Mouse (Mus musculus) neural tube, embryonic 13.5 days (tissue): ENCODE measurements at regions not wholly inside any gene's neighbourhood (a gene's known extent, or its start where the extent isn't known, plus 50 kb on each side); places are given as distances from the start of the nearest gene placed in this dataset.

ENCODE experiments used
- ATAC-seq: fragments of 200-750 bp; cut with Nextera tagmentation; 2 replicates; pipeline ENCODE4 v1.8.0; 2017; ENCODE audit warnings: low read depth, mild to moderate bottlenecking, moderate TSS enrichment, moderate library complexity
- H3K27ac ChIP-seq: fragments of 300-500 bp; sonication (generic); replicated peaks from 2 replicates; pipeline ENCODE4 v1.5.1; 2015; ENCODE audit warnings: moderate library complexity, mild to moderate bottlenecking, inconsistent platforms
- H3K27me3 ChIP-seq: fragments of 300-500 bp; sonication (generic); 2 replicates; pipeline ENCODE4 v1.6.1; 2015; ENCODE audit warnings: mild to moderate bottlenecking, inconsistent platforms
- H3K36me3 ChIP-seq: fragments of 300-500 bp; sonication (generic); 2 replicates; pipeline ENCODE4 v1.6.1; 2015; ENCODE audit warnings: mild to moderate bottlenecking, inconsistent platforms
- H3K4me1 ChIP-seq: fragments of 300-500 bp; sonication (generic); replicated peaks from 2 replicates; pipeline ENCODE4 v1.6.1; 2015; ENCODE audit warnings: inconsistent platforms
- H3K4me2 ChIP-seq: fragments of 300-500 bp; sonication (generic); 2 replicates; pipeline ENCODE4 v1.6.1; 2015; ENCODE audit warnings: inconsistent platforms, mild to moderate bottlenecking, moderate library complexity
- H3K4me3 ChIP-seq: fragments of 300-500 bp; sonication (generic); 2 replicates; pipeline ENCODE4 v1.5.1; 2015; ENCODE audit warnings: mild to moderate bottlenecking, inconsistent platforms
- H3K9ac ChIP-seq: fragments of 300-500 bp; sonication (generic); 2 replicates; pipeline ENCODE4 v1.6.1; 2015; ENCODE audit warnings: moderate library complexity, mild to moderate bottlenecking, inconsistent platforms
- H3K9me3 ChIP-seq: fragments of 300-500 bp; sonication (generic); 2 replicates; pipeline ENCODE4 v1.6.1; 2016; ENCODE audit warnings: inconsistent platforms
- WGBS: fragments of 180-500 bp; shearing (Covaris S2); methylation state at CpG from one replicate; pipeline ENCODE4 v1.1.7; 2015; 5-methylcytosine and 5-hydroxymethylcytosine counted together

DNA sequence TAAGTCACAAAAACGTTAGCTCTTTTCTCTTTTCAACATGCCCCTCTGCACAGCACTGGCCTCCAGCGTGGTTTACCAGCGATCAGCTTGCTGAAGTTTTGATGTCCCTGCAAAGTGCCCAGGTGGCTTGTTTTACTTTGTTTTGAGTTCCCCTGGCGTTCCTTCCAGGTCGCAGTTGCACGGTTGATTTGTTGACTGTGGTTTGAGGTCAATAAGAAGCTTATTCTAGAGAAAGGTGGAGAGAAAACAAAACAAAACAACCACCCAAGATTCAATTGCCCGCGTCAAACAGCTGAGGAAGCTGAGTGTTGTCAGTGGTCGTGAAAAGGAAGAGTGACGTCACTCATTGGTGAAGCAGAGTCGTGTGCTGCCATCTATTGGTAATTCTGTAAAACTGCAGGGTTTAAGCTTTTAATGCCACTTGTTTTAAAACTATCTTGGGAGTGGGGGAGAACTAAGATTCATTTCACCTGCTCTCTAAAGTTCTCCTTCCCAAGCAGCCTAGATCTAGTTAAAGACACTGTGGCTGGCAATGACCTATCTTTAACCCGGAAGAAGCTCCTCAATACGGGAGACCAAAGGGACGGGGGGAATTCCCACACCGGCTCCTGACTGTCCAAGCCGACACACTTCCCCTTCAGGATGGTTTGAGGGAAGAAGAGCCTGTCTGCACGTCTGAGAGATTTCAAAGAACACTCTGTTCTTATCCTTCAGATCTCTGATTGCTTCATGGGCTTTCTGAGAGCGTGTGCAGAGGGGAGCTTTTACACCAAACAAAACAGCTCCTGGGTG, 170.3 kb upstream of the Olig3 start:
- 17% methylated on average over 18 of the region's 18 CpGs for WGBS
- Histone ChIP-seq H3K4me1 (no peaks in the 10 kb centered on the region; the same call in 1 of the 2 replicates), H3K27me3 (peaks cover 16% of the 10 kb centered on the region), H3K4me3 (peak overlapping the region; percentile 27), H3K36me3 (no peaks in the 10 kb centered on the region), H3K9me3 (no peaks in the 10 kb centered on the region), H3K4me2 (peak overlapping the region; percentile 60), H3K9ac (peak overlapping the region; percentile 57), H3K27ac (no peak overlapping the region)
- peak; percentile 72 for ATAC-seq

DNA sequence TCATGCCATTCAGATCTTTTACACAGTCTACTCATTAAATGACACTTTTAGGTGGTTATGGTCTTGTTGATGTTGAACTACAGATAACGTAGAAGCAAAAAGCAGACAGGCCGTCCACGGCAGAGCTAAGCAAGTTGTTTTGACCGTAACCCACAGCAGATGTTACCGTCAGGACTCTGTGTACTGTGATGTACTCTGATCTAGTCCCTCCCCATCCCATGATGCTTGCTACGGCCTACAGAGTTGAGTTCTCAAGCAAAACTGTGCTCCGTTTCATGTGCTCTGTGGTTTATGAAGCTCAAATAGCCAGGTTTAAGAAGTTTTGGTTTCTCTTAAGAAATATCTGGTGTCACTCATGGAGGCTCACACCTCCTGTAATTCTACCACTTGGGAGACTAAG, 169.4 kb upstream of the Tnfaip3 start:
- Histone ChIP-seq H3K4me2 (no peak overlapping the region), H3K4me3 (no peak overlapping the region), H3K9ac (no peak overlapping the region), H3K4me1 (no peaks in the 10 kb centered on the region; the same call in 1 of the 2 replicates), H3K27me3 (peaks cover 16% of the 10 kb centered on the region), H3K36me3 (no peaks in the 10 kb centered on the region), H3K9me3 (no peaks in the 10 kb centered on the region), H3K27ac (no peak overlapping the region)
- WGBS, result 93% methylated on average over 7 of the region's 7 CpGs
- no peak for ATAC-seq

- no peak for ATAC-seq
- Histone ChIP-seq H3K4me1 (no peaks in the 10 kb centered on the region), H3K36me3 (no peaks in the 10 kb centered on the region), H3K9ac (no peak overlapping the region), H3K27ac (no peak overlapping the region), H3K4me3 (no peak overlapping the region), H3K9me3 (no peaks in the 10 kb centered on the region), H3K4me2 (no peak overlapping the region), H3K27me3 (no peaks in the 10 kb centered on the region)
- 90% methylated on average over 5 of the region's 5 CpGs for whole genome bisulfite sequencing
Observed at GRCm38 (mm10) chr10:19177895-19178294, 162.4 kb upstream of the Tnfaip3 start.

GRCm38 (mm10) chr10:19177414-19177813, 162.0 kb upstream of the Tnfaip3 start:
- H3K4me3 ChIP-seq, result no peak overlapping the region
- no peaks in the 10 kb centered on the region for H3K27me3 ChIP-seq
- H3K9ac ChIP-seq, result no peak overlapping the region
- ATAC-seq, result no peak
- H3K9me3 ChIP-seq, result no peaks in the 10 kb centered on the region
- H3K4me1 ChIP-seq, result no peaks in the 10 kb centered on the region
- WGBS, result 92% methylated on average over 2 of the region's 2 CpGs
- H3K4me2 ChIP-seq, result no peak overlapping the region
- no peaks in the 10 kb centered on the region for H3K36me3 ChIP-seq
- H3K27ac ChIP-seq, result no peak overlapping the region

DNA sequence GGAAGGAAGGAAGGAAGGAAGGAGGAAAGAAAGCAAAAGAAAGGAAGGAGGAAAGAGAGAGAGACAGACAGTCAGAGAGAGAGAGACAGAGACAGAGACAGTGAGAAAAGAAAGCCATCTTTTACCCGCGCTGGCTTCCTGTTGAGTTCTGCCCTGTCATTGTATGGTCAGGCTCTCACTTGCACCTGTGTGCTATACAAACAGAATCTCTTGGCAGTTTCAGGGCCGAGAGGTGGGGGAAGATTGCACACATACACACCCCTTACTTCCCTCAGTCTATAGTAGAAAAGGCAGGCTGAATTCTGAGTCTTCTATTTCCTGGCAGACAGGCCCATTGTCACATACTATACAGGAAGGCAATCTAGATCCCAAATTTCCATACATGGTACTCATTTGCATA, 160.8 kb upstream of the Tnfaip3 start:
- WGBS, result 89% methylated on average over 3 of the region's 3 CpGs
- no peak overlapping the region for H3K9ac ChIP-seq
- no peak overlapping the region for H3K4me2 ChIP-seq
- H3K4me1 ChIP-seq, result no peaks in the 10 kb centered on the region
- ATAC-seq, result no peak
- no peak overlapping the region for H3K4me3 ChIP-seq
- H3K36me3 ChIP-seq, result no peaks in the 10 kb centered on the region
- no peak overlapping the region for H3K27ac ChIP-seq
- H3K9me3 ChIP-seq, result no peaks in the 10 kb centered on the region
- H3K27me3 ChIP-seq, result no peaks in the 10 kb centered on the region

- no peak overlapping the region for H3K4me2 ChIP-seq
- no peak for ATAC-seq
- H3K9ac ChIP-seq, result no peak overlapping the region
- H3K27me3 ChIP-seq, result no peaks in the 10 kb centered on the region
- H3K9me3 ChIP-seq, result no peaks in the 10 kb centered on the region
- no peak overlapping the region for H3K4me3 ChIP-seq
- H3K27ac ChIP-seq, result no peak overlapping the region
- H3K36me3 ChIP-seq, result no peaks in the 10 kb centered on the region
- H3K4me1 ChIP-seq, result peaks cover 3% of the 10 kb centered on the region; the same call in 1 of the 2 replicates
- 80% methylated on average over 3 of the region's 3 CpGs for WGBS
Observed at GRCm38 (mm10) chr10:19171834-19172233, 156.4 kb upstream of the Tnfaip3 start.

DNA sequence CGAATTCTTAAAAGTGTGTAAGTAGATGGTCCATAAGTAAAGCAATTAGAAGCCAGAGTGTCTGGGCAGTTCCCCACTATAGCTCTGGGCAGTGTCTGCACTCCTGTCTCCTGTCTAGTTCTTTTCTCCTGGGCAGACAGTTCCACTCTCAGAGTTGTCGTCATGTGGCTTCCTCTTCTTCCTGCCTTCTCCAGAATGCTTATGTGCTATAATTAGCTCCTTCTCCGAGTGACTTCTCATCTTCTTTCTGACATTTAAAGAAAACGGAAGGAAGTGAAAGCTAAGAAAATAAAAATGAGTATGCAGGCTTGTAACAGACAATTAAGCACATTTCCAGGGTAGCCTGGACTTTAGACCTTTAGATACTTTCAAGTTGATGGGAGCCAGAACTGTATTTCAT, 155.1 kb upstream of the Tnfaip3 start:
- ATAC-seq, result no peak
- H3K27me3 ChIP-seq, result no peaks in the 10 kb centered on the region
- H3K4me3 ChIP-seq, result no peak overlapping the region
- no peaks in the 10 kb centered on the region for H3K36me3 ChIP-seq
- H3K4me2 ChIP-seq, result no peak overlapping the region
- WGBS, result 72% methylated on average over 4 of the region's 4 CpGs
- H3K27ac ChIP-seq, result no peak overlapping the region
- peaks cover 3% of the 10 kb centered on the region; the same call in 1 of the 2 replicates for H3K4me1 ChIP-seq
- H3K9me3 ChIP-seq, result no peaks in the 10 kb centered on the region
- no peak overlapping the region for H3K9ac ChIP-seq

- no peak for ATAC-seq
- Histone ChIP-seq H3K27ac (no peak overlapping the region), H3K36me3 (no peaks in the 10 kb centered on the region), H3K27me3 (no peaks in the 10 kb centered on the region), H3K4me1 (peaks cover 3% of the 10 kb centered on the region; the same call in 1 of the 2 replicates), H3K9ac (no peak overlapping the region), H3K4me3 (no peak overlapping the region), H3K4me2 (no peak overlapping the region), H3K9me3 (no peaks in the 10 kb centered on the region)
- 81% methylated on average over 2 of the region's 2 CpGs for WGBS
Observed at GRCm38 (mm10) chr10:19169272-19169671, 153.8 kb upstream of the Tnfaip3 start.

DNA sequence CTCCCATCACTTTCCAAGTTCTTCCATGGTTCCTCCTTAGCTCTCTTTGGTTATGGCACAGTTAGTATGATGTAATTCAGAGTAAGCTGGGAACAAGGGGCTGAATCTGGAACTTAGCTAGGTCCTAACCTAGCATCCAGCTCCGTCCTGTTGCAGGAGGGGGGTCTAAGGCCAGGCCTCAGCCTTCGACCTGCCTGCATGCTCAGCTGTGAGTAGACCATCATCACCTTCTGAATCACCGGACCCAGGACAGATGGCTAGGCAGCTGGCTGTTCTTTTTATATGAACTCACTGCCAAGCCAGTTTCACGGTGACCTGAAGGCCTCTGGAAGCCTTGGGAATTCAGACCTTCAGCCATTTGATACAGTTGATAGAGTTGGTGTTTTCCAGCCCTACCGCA, 152.9 kb upstream of the Tnfaip3 start:
- H3K27ac ChIP-seq, result no peak overlapping the region

GRCm38 (mm10) chr10:19167641-19168271, 152.3 kb upstream of the Tnfaip3 start:
- H3K9ac ChIP-seq, result no peak overlapping the region
- H3K9me3 ChIP-seq, result no peaks in the 10 kb centered on the region
- peaks cover 3% of the 10 kb centered on the region; the same call in 1 of the 2 replicates for H3K4me1 ChIP-seq
- no peak for ATAC-seq
- H3K4me2 ChIP-seq, result no peak overlapping the region
- H3K36me3 ChIP-seq, result no peaks in the 10 kb centered on the region
- H3K27ac ChIP-seq, result no peak overlapping the region
- no peaks in the 10 kb centered on the region for H3K27me3 ChIP-seq
- no peak overlapping the region for H3K4me3 ChIP-seq
- 34% methylated on average over 8 of the region's 8 CpGs for WGBS

More for the DNA sequence above, 152.9 kb upstream of the Tnfaip3 start:
- Histone ChIP-seq H3K27me3 (no peaks in the 10 kb centered on the region), H3K4me1 (peaks cover 3% of the 10 kb centered on the region; the same call in 1 of the 2 replicates), H3K4me2 (no peak overlapping the region), H3K4me3 (no peak overlapping the region), H3K9ac (no peak overlapping the region), H3K9me3 (no peaks in the 10 kb centered on the region), H3K36me3 (no peaks in the 10 kb centered on the region)
- WGBS, result 84% methylated on average over 5 of the region's 5 CpGs
- ATAC-seq, result no peak

DNA sequence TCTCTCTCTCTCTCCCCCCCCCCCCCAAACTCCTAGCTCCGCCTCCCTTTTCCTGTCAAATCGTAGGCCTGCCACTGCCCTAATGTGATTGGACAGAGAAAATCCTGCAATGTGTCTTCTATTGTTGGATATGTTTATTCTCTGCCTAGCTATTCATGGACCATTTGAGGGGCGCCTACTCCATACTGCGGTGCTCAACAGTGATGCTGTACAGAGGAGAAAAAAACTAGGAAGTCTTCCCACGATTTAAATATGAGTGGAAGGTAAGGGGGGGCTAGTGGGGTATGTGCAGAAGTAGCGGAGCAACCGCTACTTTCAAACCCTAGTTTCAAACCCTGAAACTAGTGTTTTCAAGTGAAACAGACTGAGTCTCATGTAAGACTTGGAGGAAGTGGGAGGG, 151.6 kb upstream of the Tnfaip3 start:
- Histone ChIP-seq H3K4me3 (no peak overlapping the region), H3K4me2 (no peak overlapping the region), H3K4me1 (peaks cover 3% of the 10 kb centered on the region; the same call in 1 of the 2 replicates), H3K36me3 (no peaks in the 10 kb centered on the region), H3K27ac (no peak overlapping the region), H3K9me3 (no peaks in the 10 kb centered on the region), H3K27me3 (no peaks in the 10 kb centered on the region), H3K9ac (no peak overlapping the region)
- WGBS, result 85% methylated on average over 7 of the region's 7 CpGs
- ATAC-seq, result no peak

- H3K36me3 ChIP-seq, result no peaks in the 10 kb centered on the region
- no peaks in the 10 kb centered on the region for H3K9me3 ChIP-seq
- no peaks in the 10 kb centered on the region for H3K27me3 ChIP-seq
- no peak overlapping the region for H3K9ac ChIP-seq
- H3K4me1 ChIP-seq, result no peaks in the 10 kb centered on the region
- no peak overlapping the region for H3K4me3 ChIP-seq
- WGBS, result 93% methylated on average over 2 of the region's 2 CpGs
- no peak overlapping the region for H3K4me2 ChIP-seq
- no peak for ATAC-seq
- H3K27ac ChIP-seq, result no peak overlapping the region
Observed at GRCm38 (mm10) chr10:19162104-19162503, 146.6 kb upstream of the Tnfaip3 start.
